Mouse (Mus musculus) left cerebral cortex, postnatal 25 days (tissue): ENCODE measurements around the gene Fbxo11. TPM values are rescaled to one million over a fixed set of nuclear protein-coding genes. Genes with fewer than 3 reads are reported as not detected.

Experiments
- DNase-seq, 2 experiments: peaks; one replicate each; pipeline ENCODE4 v3.0.0; 2022; ENCODE audit warnings: low spot score in 2 of 2, mixed read lengths in 1 of 2
- intact Hi-C: fragments of 180-260 bp; cut with DNase I; formaldehyde crosslinking; loops from one replicate; pipeline ENCODE4 v1.15.1; 2025
- total RNA-seq, 2 experiments: library from RNA; stranded (reverse); gene quantifications; 2 replicates each; pipeline ENCODE4 v1.2.3; 2021

Gene Fbxo11
- total RNA-seq, result 100 to 1,000 TPM; 118 to 119 TPM

DNA sequence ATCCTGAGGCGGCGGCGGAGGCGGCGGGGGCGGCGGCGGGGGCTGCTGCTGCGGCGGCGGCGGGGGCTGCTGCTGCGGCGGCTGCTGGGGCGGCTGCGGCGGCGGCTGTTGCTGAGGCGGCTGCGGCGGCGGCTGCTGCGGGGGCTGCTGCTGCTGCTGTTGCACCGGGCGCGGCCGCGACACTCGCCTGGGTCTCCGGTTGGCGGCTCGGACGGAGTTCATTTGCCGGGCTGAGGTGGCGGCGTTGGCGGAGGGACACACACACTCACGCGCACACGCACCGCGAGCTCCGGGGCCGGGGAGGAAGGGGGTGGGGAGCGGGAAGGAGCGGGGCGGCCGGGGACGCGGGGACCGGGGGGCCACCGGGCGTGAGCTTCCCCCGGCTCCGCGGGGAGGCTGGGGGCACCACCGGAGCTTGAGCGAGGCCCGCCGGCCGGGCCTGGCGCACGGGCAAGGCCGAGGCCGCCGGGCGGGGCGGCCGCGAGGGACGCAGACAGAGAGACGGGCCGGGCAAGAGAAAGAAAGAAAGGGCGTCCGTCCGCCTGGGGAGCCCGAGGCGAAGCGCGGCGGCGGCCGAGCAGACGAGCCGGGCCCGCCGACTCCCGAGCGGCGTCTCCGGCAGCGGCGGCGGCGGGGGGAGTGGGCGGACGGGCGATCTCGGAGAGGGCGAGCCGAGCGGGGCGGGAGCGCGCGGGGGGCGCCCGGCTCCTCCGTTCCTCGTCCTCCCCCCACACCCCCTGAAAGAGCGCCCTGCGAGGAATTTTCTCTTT lies at the start of gene Fbxo11:
Gene Fbxo11, minus strand, starts transcription at position 261 of the 770 bp plus-strand sequence.
- DNase-seq, result peak; percentile 33 to 64
- intact Hi-C loops, result loop anchor here (5.0 kb wide), 1 partner anchor 377 kb away; the partner anchor contains the start of gene Foxn2

DNA sequence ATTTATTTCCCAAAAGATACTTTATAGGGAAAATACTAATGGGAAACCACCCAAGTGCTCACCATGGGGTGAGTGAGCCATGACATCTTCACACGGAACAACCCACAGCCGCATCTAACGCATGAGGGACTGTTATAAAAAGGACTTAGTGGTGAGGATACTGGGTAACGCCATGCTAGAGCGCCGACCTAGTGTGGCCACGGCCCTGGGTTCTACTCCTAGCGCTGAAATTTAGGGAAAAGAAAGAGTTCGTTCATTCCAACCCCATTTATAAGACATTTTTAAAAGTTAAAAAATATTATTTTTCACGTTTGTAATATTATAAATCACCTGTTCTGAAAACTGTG lies 48.8 kb upstream of the Fbxo11 start:
- intact Hi-C loops, result no loop called here
- DNase-seq, result no peak

DNA sequence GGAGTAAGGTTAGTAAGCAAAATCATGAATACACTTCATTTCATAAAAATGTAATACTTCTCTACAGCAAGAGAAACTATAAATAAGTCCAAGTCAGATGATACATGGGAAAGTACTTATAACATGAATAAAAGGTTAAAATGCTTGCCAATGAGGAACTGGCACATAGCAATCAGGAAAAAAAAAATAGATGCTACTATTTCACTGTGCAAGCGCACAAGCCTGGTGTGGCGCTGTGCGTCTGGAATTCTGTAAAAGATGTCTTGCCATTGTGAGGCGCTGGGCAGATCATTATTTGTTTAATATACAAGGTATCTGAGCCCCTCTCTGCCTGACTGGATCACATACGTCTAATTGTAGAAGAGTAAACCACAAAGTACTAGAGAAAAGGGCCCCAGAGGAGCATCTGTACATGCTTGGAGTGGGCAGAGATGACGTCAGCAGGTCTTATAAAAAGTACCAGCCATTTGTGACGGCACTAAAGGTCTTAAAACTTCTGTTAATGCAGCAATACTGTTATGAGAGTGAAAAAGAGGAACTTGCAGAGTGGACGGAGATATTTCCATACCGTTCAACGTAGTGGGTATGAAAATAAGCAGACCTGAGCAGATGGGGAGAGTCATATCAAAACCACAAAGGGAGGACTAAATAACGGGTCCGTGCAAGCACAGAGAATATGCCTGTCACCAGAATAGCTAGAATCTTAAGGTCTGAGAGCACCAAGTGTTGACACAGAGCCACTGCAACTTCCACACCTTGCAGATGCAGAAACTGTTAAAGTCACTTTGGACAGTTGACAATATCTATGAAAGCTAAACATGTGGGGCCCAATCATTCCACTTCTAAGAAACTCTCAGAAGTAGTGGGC lies 48.2 kb upstream of the Fbxo11 start:
- intact Hi-C loops, result no loop called here
- peak in 1 of 2 experiments; percentile 34 for DNase-seq

DNA sequence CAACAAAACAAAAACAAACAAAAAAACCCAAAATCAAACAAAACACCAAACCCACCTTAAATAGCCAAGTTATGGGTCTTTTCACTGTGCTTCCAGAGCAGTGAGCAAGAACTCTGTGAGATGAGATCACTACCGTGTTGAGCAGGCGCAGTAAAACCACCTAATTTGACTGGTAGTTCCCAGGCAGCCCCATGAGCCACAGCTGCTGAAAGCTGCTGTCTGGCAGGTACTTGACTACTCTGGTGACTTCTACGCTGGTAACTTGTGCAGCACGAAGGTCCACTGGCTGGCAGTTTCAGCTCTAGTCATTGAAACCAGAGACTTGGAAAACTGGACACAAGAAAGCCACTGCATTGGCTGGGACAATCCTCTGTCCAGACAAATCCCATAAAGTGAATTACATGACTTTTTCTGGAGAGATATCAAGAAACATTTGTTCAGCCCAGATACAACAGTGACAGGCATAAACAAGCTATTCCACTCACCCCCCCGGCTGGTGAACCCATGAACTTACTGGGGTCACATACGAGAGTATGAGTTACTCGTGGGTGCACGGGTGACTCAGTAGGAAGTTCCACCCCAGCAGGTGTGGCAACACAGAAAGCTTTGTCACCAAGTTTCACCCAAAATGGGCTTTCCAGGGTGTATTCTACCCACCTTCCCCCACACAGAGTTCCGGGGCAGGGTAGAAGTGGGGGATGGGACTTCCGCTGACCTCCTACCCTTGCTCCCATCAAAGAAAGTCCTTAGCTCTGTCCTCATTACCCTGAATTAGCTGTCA lies 47.0 kb upstream of the Fbxo11 start:
- DNase-seq, result no peak
- intact Hi-C loops, result no loop called here

DNA sequence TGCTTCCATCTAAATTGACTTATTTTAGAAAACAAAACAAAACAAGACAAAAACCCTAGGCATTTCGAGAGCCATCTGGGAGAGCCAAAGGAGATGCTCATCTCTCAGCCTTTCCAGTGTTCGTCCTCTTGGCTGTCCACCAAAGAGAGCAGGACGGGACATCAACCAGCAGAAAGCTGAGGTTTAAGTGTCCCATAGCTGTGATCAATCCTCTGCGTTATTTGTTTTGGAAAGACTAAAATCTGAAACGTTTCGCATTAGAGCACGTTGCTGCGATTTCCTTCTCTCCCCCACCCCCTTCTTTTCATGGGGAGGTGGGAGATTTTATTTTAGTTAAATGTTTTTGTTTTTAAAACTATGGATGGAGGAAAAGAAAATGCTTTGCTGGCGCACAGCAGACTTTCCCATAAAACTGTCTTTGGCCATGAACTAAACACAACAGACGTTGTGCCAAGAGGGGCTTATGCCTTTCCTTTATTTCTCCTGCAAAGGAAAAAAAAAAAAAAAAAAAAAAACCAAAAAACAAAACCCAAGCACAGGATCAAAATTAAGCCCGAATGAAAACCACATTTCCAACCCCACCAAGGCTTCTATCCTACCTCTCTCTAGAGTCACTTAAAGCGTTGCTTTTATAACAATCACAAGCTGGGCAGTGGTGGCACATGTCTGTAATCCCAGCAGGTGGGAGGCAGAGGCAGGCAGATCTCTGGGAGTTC lies 46.1 kb upstream of the Fbxo11 start:
- intact Hi-C loops, result no loop called here

DNA sequence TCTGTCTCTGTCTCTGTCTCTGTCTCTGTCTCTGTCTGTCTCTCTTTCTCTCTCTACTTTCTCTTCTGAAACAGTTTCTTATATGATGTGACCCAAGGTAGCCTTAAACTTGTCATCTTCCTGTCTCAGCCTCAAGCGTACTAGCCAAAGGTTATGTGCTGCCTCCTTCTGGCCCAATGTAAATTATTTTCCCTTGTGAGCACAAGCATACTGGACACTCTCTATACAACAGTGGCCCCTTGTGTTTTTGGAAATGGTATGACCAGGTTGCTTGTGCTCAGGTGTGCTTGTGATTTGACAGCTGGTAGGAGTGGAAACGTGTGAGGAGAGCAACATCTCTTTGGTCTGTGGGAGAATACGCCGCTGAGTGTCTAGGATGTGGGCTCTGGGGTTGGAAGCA lies 42.6 kb upstream of the Fbxo11 start:
- no peak for DNase-seq
- intact Hi-C loops, result no loop called here

More for the DNA sequence above, 46.1 kb upstream of the Fbxo11 start:
- no peak for DNase-seq

DNA sequence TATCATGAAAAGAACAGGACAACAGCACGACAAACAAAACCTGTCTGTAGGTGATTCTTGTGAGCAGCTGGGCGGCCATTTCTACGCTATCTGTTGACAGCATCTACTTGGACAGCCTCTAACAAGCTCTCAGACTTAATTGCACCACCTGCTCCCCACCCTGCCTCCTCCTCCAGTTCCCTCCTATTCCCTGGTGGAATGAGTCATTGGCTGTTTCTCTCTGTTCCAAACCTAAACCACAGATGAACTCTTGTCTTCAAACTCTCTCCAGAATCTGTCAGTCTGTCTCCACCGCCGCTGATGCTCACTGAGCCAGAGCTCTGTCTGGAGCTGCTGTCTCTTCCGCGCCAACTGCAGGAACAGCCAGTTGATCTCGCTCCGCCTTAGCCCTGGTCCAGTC lies 41.3 kb upstream of the Fbxo11 start:
- DNase-seq, result peak; percentile 6 to 51
- intact Hi-C loops, result no loop called here

DNA sequence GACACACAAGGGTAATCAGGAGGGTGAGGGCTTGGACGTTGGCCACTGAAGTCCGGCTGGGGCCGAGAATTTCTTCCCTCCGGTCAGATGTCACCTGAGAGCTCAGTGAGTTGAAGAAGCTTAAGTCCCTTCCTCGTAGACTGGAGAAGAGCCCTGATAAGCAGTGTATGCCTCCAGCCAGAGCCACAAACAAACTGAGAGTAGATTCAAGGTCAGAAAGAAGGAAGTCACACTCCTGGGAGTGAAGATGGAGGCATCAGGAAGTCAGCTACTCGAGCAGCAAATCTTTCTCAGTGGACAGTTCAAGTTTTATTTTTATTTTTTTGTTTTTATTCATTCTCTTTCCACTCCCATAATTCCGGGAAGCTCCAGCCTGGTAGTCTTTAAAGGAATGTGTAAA lies 37.5 kb upstream of the Fbxo11 start:
- intact Hi-C loops, result no loop called here
- no peak for DNase-seq

DNA sequence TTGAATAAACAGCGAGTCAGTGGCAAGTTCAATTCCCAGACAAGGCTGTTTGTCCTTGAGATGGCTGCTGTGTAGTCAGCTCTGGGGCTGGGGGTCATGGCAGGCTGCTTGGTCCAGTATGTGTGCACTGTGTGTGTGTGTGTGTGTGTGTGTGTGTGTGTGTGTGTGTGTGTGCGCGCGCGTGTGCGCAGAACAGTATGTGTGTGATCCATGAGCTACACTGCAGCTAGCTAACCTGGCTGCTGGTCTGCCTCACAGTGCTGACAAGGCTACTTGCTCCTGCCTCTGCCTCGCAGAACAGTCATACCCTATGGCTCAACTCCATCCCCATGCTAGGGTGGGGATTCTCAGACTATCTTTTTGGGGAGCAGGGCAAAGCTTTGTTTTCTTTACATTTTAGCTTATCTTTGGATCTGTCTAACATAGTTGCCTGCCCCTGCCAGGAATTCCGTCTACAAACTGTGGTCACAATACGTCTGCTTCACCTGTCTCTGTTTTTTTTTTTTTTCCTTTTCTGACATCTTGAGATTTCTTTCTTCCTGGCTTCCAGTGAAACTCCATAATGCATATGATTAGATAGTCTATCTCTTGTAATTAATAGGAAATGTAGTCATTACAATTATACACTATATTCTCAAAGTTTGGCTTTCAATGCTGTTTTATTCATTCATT lies 33.2 kb upstream of the Fbxo11 start:
- intact Hi-C loops, result no loop called here
- no peak for DNase-seq

DNA sequence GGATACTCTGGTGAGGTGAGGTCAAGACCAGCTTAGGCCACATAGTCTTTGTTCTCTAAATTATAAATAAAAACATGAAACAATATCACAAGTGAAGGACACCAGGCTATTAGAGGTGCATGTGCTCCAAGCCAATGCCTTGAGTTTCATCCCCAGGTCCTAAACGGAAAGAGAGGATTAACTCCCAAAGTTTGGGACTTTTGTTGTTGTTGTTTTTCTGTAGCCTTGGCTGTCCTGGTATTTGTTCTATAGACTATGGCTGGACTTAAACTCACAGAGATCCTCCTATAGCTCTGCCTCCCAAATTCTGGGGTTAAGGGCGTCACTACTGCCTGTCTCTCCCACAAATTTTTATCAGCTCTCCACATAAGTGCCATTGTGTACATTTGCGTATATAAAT lies 32.5 kb upstream of the Fbxo11 start:
- no peak for DNase-seq
- intact Hi-C loops, result no loop called here

DNA sequence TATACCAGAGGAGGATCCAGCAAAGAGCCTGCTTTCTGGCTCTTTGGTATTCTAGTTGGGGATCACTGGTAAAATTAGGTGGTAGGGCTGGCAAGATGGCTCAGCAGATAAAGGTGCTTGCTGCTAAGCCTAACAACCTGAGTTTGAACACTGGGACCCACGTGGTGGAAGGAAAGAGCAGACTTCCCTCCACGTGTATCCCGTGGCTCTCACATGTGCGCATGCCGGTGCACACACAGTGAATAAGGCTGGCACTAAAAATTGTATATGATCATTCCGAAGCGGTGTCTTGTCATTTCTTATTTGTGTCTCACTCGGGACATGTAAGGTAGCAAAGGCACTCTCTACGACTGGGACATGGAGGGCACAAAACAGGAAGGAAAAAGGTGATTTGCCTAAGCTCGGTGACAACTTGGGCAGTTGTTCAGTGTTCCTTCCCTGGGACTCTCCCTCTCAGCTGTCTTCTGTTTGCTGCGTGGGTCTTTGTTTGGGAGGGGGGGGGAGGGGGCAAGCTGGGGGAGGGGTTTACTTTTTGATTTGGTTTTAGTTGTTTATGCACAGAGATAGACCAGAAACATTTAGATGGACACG lies 31.8 kb upstream of the Fbxo11 start:
- DNase-seq, result no peak
- intact Hi-C loops, result no loop called here

DNA sequence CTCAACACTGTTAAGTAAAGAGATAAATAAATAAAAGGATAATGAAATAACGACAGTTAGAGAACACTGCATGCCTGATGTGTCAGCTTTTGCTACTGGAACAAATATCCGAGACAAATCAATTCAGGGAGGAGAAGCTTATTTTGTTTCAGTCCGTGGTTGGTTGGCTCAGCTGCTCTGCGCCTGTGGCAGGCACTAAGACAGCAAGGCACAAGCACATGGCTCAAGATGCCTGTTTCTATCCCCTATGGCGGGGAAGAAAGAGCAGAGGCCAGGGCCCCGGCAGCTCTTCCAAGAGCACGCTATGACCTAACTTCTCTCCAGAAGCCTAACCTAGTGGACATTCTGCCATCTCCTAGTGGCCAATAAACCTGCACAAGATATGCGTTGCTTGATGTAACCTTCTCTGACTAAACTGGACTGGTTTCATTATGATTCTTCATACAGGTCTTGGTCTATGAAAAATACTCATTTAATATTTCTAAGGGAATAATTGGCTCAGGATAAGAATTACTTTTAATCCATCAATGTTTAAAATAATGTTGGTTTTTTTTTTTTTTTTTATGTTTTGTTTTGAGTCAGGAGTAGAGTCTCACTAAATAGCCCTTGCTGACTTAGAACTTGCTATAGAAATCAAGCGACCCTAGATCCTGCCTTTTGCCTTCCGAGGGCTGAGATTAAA lies 30.6 kb upstream of the Fbxo11 start:
- intact Hi-C loops, result no loop called here
- no peak for DNase-seq

DNA sequence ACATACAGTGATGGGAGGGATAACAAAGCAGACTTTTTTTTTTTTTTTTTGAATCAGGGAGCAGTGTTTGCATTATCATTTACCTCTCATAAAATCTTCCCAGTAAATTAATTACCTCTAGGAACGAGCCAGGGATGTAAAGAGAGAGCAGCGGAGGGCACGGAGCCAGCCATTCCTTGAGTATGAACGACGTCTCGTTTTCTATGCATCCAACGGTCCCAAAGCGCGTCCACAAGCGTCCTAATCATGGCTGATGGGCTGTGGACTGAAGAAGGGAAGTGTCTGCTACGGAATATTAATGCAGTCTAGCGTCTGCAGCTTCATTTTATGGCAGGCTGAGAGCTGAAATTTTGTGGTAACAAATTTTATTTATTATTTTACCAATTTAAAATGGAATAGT lies 29.2 kb upstream of the Fbxo11 start:
- intact Hi-C loops, result no loop called here
- DNase-seq, result no peak

DNA sequence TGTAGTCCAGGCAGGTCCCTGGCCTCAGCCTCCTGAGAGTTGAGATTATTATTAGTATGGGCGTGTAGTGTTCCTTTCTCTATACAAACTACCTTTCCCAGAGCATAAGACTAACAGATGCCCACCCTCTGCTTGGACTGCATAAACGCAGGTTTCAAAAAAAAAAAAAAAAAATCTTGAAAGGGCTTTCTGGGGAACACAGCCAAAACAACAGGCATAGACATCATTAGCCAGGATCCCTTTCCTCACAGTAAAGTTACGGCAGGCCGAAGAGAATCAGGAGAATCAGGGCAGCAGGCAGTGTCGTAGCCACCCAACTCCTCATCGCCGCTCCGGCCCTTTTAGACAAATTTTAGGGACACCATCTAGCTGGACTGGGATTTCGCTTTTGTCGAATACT lies 28.7 kb upstream of the Fbxo11 start:
- intact Hi-C loops, result no loop called here
- DNase-seq, result no peak

DNA sequence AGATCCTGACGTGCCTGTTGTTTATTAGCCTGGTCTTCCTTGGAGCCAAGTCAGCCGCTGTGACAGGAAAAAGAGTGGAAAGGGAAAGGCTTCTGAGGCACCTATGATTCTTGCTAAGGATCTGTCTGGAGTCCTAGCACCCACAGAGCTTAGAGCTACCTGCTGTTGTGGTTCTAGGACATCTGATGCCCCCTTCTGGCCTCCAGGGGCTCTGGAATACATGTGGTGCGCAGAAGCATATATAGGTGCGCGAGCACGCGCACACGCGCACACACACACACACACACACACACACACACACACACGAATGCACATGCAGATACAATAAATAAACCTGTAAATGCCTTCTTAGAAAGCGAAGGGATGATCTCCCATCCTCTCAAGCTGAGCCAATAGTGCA lies 20.9 kb upstream of the Fbxo11 start:
- intact Hi-C loops, result loop anchor here (5.0 kb wide), 1 partner anchor 166 kb away; no protein-coding TSS in a partner anchor
- DNase-seq, result no peak

DNA sequence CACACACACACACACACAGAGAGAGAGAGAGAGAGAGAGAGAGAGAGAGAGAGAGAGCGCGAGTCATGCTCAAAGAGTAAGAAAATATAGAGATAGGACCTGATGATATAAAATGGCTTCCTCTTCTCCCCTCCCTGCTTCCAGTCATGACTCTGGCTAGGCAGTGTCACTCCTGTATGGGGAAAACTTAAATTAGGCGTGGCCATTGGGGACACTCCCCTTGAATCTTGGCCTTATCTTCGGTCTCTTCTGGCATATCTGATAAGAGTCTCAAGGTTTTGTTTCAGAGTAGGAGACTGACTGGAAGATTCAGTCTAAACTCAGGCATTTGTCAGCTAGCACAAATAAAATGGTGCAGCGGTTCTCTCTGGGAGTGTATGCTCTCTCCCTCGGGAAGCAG lies 16.4 kb upstream of the Fbxo11 start:
- no peak for DNase-seq
- intact Hi-C loops, result no loop called here

DNA sequence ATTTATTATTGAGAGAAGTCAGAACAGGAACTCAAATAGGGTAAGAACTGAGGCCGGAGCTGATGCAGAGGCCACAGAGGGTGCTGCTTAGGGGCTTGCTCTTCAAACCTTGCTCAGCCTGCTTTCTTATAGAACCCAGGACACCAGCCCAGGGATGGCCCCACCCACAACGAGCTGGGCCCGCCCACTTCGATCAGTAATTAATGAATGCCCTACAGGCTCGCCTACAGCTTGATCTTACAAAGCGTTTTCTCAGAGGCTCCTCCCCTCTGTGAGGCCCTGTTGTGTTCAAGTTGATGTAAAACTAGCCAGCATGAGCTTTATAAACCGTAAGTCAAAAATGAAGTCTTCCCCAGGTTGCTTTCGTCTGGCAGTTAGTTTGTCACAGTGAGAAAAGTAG lies 14.7 kb upstream of the Fbxo11 start:
- DNase-seq, result no peak
- intact Hi-C loops, result no loop called here

DNA sequence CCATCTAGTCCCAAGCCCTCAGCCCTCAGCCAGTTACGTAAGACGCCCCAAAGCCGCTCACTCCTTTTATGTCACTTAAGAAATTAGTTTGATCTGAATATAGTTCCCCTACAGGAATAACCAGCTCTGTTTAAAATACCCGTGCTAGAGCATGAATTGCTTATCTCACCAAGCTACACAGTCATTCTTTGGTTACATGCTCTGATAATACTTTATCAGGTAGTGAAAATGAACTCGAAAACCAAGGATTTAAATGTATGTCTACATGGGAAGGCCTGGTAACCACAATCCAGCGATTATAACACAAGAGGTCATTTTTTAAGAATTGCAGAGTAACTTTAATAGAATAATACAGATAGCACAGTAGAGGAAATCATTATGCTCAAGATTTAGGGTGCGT lies 7.0 kb upstream of the Fbxo11 start:
- intact Hi-C loops, result no loop called here
- DNase-seq, result no peak
